Mouse (Mus musculus): Measurements from ENCODE around the gene Shroom1. TPM values are rescaled to one million over a fixed set of nuclear protein-coding genes. Genes with fewer than 3 reads are reported as not detected.

Gene Shroom1
- polyA plus RNA-seq, 1 experiment from 2014 or later: 4.7 TPM

GRCm38 (mm10) chr11:53466231-53466971, 9.4 kb downstream of the Shroom1 start:
- 5% methylated on average over 40 of the region's 40 CpGs for WGBS
- Histone ChIP-seq H3K9me3 (ENCODE audit: control insufficient read depth, low read length) (no peaks in the 10 kb centered on the region), H3K36me3 (ENCODE audit: control insufficient read depth, insufficient read depth, low read length) (no peaks in the 10 kb centered on the region), H3K9ac (ENCODE audit: low read length) (peak overlapping the region; percentile 52), H3K4me1 (ENCODE audit: control insufficient read depth, insufficient read depth, low read length) (peaks cover 10% of the 10 kb centered on the region), H3K27ac (replicated peaks; ENCODE audit: low read depth, low read length) (no peak overlapping the region), H3K4me3 (ENCODE audit: low read depth, low read length) (peak overlapping the region; percentile 20; the same call in 1 of the 2 replicates), H3K27me3 (ENCODE audit: control insufficient read depth, insufficient read depth, low read length) (peaks cover 49% of the 10 kb centered on the region), H3K4me2 (ENCODE audit: low read depth, severe bottlenecking) (peak overlapping the region; percentile 43)
- DNase-seq (ENCODE audit: low spot score): peak; percentile 92
- 0 out of 2 replicates have a peak, but pooled peaks have one; percentile 14 for ATAC-seq (ENCODE audit: insufficient number of reproducible peaks, low FRiP score, low TSS enrichment, low read depth)

- H3K9me3 ChIP-seq (ENCODE audit: control insufficient read depth, low read length): no peaks in the 10 kb centered on the region
- ATAC-seq (ENCODE audit: insufficient number of reproducible peaks, low FRiP score, low TSS enrichment, low read depth): peak; percentile 18; the same call in 1 of the 2 replicates
- H3K9ac ChIP-seq (ENCODE audit: low read length): no peak overlapping the region
- 41% methylated on average over 16 of the region's 16 CpGs for WGBS
- DNase-seq (ENCODE audit: low spot score): no peak
- no peaks in the 10 kb centered on the region for H3K36me3 ChIP-seq (ENCODE audit: control insufficient read depth, insufficient read depth, low read length)
- H3K4me3 ChIP-seq (ENCODE audit: low read depth, low read length): no peak overlapping the region
- peak overlapping the region; percentile 42; the same call in 1 of the 2 replicates for H3K4me2 ChIP-seq (ENCODE audit: low read depth, severe bottlenecking)
- peak overlapping the region; percentile 61; the same call in 1 of the 2 replicates for H3K27ac ChIP-seq (replicated peaks; ENCODE audit: low read depth, low read length)
- H3K4me1 ChIP-seq (ENCODE audit: control insufficient read depth, insufficient read depth, low read length): peaks cover 6% of the 10 kb centered on the region; the same call in 1 of the 2 replicates
- H3K27me3 ChIP-seq (ENCODE audit: control insufficient read depth, insufficient read depth, low read length): peaks cover 29% of the 10 kb centered on the region
These were observed 12.4 kb downstream of the Shroom1 start for GRCm38 (mm10) chr11:53469294-53469967.

GRCm38 (mm10) chr11:53469968-53470695, 13.1 kb downstream of the Shroom1 start, which contains the start of gene Gm9837:
Gene Gm9837 (minus strand): TSS chr11:53470479.
- peak within 1 kb of the TSS; percentile 59; the same call in 1 of the 2 replicates for H3K27ac ChIP-seq (replicated peaks; ENCODE audit: low read depth, low read length)
- 3% methylated on average over 29 of the region's 29 CpGs for WGBS
- 0 out of 2 replicates have a peak within 1 kb of the TSS, but pooled peaks have one; percentile 9 for H3K4me3 ChIP-seq (ENCODE audit: low read depth, low read length)
- no peaks in the 10 kb centered on the region for H3K9me3 ChIP-seq (ENCODE audit: control insufficient read depth, low read length)
- peaks cover 6% of the 10 kb centered on the region; the same call in 1 of the 2 replicates for H3K4me1 ChIP-seq (ENCODE audit: control insufficient read depth, insufficient read depth, low read length)
- H3K36me3 ChIP-seq (ENCODE audit: control insufficient read depth, insufficient read depth, low read length): no peaks in the 10 kb centered on the region
- peak within 1 kb of the TSS; percentile 42 for H3K4me2 ChIP-seq (ENCODE audit: low read depth, severe bottlenecking)
- ATAC-seq (ENCODE audit: insufficient number of reproducible peaks, low FRiP score, low TSS enrichment, low read depth): peak; percentile 71
- peaks cover 22% of the 10 kb centered on the region for H3K27me3 ChIP-seq (ENCODE audit: control insufficient read depth, insufficient read depth, low read length)
- peak; percentile 96 for DNase-seq (ENCODE audit: low spot score)
- no peak within 1 kb of the TSS; the same call in 1 of the 2 replicates for H3K9ac ChIP-seq (ENCODE audit: low read length)

DNA sequence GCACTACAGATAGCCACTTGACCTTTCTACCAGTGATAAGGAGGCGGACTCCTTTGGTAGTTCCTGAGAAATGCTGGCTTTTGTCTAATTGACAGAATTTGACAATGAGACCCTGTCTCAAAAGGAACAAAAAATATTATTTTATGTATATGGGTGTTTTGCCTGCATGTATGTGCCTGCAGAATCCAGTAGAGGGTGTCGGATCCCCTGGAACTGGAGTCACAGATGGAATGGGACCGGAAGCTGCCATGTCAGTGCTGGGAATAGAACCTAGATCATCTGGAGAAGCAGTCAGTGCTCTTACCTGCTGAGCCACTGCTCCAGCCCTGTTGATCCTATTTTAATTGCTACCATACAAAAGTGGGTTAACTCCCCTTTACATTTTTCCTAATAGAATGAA, 15.7 kb downstream of the Shroom1 start:
- Histone ChIP-seq H3K4me1 (ENCODE audit: control insufficient read depth, insufficient read depth, low read length) (peaks cover 6% of the 10 kb centered on the region; the same call in 1 of the 2 replicates), H3K9me3 (ENCODE audit: control insufficient read depth, low read length) (no peaks in the 10 kb centered on the region), H3K36me3 (ENCODE audit: control insufficient read depth, insufficient read depth, low read length) (no peaks in the 10 kb centered on the region), H3K4me3 (ENCODE audit: low read depth, low read length) (no peak overlapping the region), H3K27ac (replicated peaks; ENCODE audit: low read depth, low read length) (no peak overlapping the region), H3K27me3 (ENCODE audit: control insufficient read depth, insufficient read depth, low read length) (peaks cover 20% of the 10 kb centered on the region), H3K9ac (ENCODE audit: low read length) (no peak overlapping the region), H3K4me2 (ENCODE audit: low read depth, severe bottlenecking) (no peak overlapping the region)
- DNase-seq (ENCODE audit: low spot score) (no peak), ATAC-seq (ENCODE audit: insufficient number of reproducible peaks, low FRiP score, low TSS enrichment, low read depth) (no peak)
- WGBS: 83% methylated on average over 3 of the region's 3 CpGs

- H3K4me3 ChIP-seq (ENCODE audit: low read depth, low read length): no peak overlapping the region
- WGBS: 35% methylated on average over 8 of the region's 8 CpGs
- H3K9me3 ChIP-seq (ENCODE audit: control insufficient read depth, low read length): peaks cover 3% of the 10 kb centered on the region; the same call in 1 of the 2 replicates
- no peak overlapping the region for H3K9ac ChIP-seq (ENCODE audit: low read length)
- no peak overlapping the region for H3K27ac ChIP-seq (replicated peaks; ENCODE audit: low read depth, low read length)
- ATAC-seq (ENCODE audit: insufficient number of reproducible peaks, low FRiP score, low TSS enrichment, low read depth) (no peak), DNase-seq (ENCODE audit: low spot score) (no peak)
- H3K27me3 ChIP-seq (ENCODE audit: control insufficient read depth, insufficient read depth, low read length): peaks cover 44% of the 10 kb centered on the region
- H3K4me2 ChIP-seq (ENCODE audit: low read depth, severe bottlenecking): no peak overlapping the region
- no peaks in the 10 kb centered on the region for H3K36me3 ChIP-seq (ENCODE audit: control insufficient read depth, insufficient read depth, low read length)
- peaks cover 18% of the 10 kb centered on the region for H3K4me1 ChIP-seq (ENCODE audit: control insufficient read depth, insufficient read depth, low read length)
These were observed 18.6 kb downstream of the Shroom1 start for GRCm38 (mm10) chr11:53475620-53476019.

- no peak overlapping the region for H3K9ac ChIP-seq (ENCODE audit: low read length)
- no peak overlapping the region for H3K27ac ChIP-seq (replicated peaks; ENCODE audit: low read depth, low read length)
- DNase-seq (ENCODE audit: low spot score): no peak
- WGBS: 15% methylated on average over 7 of the region's 7 CpGs
- no peak overlapping the region for H3K4me2 ChIP-seq (ENCODE audit: low read depth, severe bottlenecking)
- H3K4me3 ChIP-seq (ENCODE audit: low read depth, low read length): no peak overlapping the region
- H3K9me3 ChIP-seq (ENCODE audit: control insufficient read depth, low read length): peaks cover 3% of the 10 kb centered on the region; the same call in 1 of the 2 replicates
- H3K4me1 ChIP-seq (ENCODE audit: control insufficient read depth, insufficient read depth, low read length): peaks cover 17% of the 10 kb centered on the region
- H3K27me3 ChIP-seq (ENCODE audit: control insufficient read depth, insufficient read depth, low read length): peaks cover 47% of the 10 kb centered on the region
- ATAC-seq (ENCODE audit: insufficient number of reproducible peaks, low FRiP score, low TSS enrichment, low read depth): no peak
- no peaks in the 10 kb centered on the region for H3K36me3 ChIP-seq (ENCODE audit: control insufficient read depth, insufficient read depth, low read length)
These were observed 20.8 kb downstream of the Shroom1 start for GRCm38 (mm10) chr11:53477833-53478232.

GRCm38 (mm10) chr11:53478383-53479170, 21.6 kb downstream of the Shroom1 start:
- H3K9ac ChIP-seq (ENCODE audit: low read length): peak overlapping the region; percentile 7; the same call in 1 of the 2 replicates
- H3K9me3 ChIP-seq (ENCODE audit: control insufficient read depth, low read length): peaks cover 3% of the 10 kb centered on the region; the same call in 1 of the 2 replicates
- peaks cover 17% of the 10 kb centered on the region for H3K4me1 ChIP-seq (ENCODE audit: control insufficient read depth, insufficient read depth, low read length)
- no peaks in the 10 kb centered on the region for H3K36me3 ChIP-seq (ENCODE audit: control insufficient read depth, insufficient read depth, low read length)
- ATAC-seq (ENCODE audit: insufficient number of reproducible peaks, low FRiP score, low TSS enrichment, low read depth): no peak
- peaks cover 47% of the 10 kb centered on the region for H3K27me3 ChIP-seq (ENCODE audit: control insufficient read depth, insufficient read depth, low read length)
- no peak overlapping the region for H3K27ac ChIP-seq (replicated peaks; ENCODE audit: low read depth, low read length)
- H3K4me3 ChIP-seq (ENCODE audit: low read depth, low read length): peak overlapping the region; percentile 42
- DNase-seq (ENCODE audit: low spot score): peak; percentile 62
- H3K4me2 ChIP-seq (ENCODE audit: low read depth, severe bottlenecking): peak overlapping the region; percentile 69
- 5% methylated on average over 78 of the region's 79 CpGs for WGBS

All from limb, embryonic 11.5 days (tissue).